Mouse (Mus musculus): ENCODE data around the gene Gm20905. TPM values are rescaled to one million over a fixed set of nuclear protein-coding genes. Genes with fewer than 3 reads are reported as not detected.
"Not testable (repeated sequence)": the region's sequence is repeated elsewhere in the genome, so short reads cannot be mapped to it uniquely, and the experiment has no call there.

The Gm20905 gene
- polyA plus RNA-seq (2012; fragmentation: generic; extraction: Trizol): not detected
- long read RNA-seq, experiment 1: 0 reads
- long read RNA-seq, experiment 2: 0 reads

- H3ac ChIP-seq (ENCODE audit: control insufficient read depth, insufficient read length, low read depth); H3K36me3 ChIP-seq (ENCODE audit: control insufficient read depth, insufficient read depth); H3K4me3 ChIP-seq (ENCODE audit: insufficient read depth, poor library complexity, severe bottlenecking); H3K79me2 ChIP-seq (ENCODE audit: control insufficient read depth, insufficient read depth); H3K27me3 ChIP-seq (ENCODE audit: control insufficient read depth, insufficient read depth, insufficient read length); H3K79me3 ChIP-seq (ENCODE audit: low read depth): not testable (repeated sequence)
Observed at GRCm38 (mm10) chrY:37259503-37259902, at the start of gene Gm20905. Gm20905 (minus strand) TSS chrY:37259603.
